Mouse (Mus musculus) thymus, adult 2 months (tissue): ENCODE measurements around the gene Trpc4ap.

Experiments
- CTCF ChIP-seq: fragments of 200-500 bp; IDR thresholded peaks from 2 replicates; pipeline ENCODE4 v1.5.1; 2012; ENCODE audit warnings: mild to moderate bottlenecking, control low read depth, low read length, moderate library complexity, borderline replicate concordance; ENCODE audit not compliant: control insufficient read depth, poor library complexity, insufficient read depth; ENCODE audit errors: extremely low read depth
- POLR2A ChIP-seq: fragments of 200-500 bp; IDR thresholded peaks from 2 replicates; pipeline ENCODE4 v1.6.1; 2012; ENCODE audit warnings: mild to moderate bottlenecking, low read length, control low read depth, moderate library complexity; ENCODE audit not compliant: control insufficient read depth, poor library complexity, insufficient read depth; ENCODE audit errors: extremely low read depth

GRCm38 (mm10) chr2:155728742-155729141 is 36.6 kb upstream of the Trpc4ap start:
- TF ChIP-seq CTCF (no peak), POLR2A (no peak)
